Mouse (Mus musculus): ENCODE measurements around the gene 2410137M14Rik.

DNA sequence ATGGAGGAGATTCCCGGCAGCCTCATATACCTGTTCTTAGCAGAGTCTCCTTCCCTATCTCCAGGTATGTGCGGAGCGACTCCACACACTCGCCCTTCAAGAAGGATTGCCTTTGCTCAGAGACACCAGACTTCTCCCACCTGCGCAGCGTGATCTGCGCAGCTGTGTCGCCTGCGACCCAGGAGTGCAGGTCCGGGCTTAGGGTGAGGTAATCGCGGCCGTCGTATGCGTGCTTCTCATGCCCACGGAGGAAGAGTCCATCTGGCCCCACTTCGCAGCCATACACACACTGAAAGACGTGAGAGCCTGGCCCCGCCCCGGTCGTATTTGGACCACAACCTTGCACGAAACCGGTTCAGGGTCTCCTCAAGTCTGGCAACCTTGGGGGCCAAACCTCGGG lies 7.4 kb upstream of the 2410137M14Rik start:
- TF ChIP-seq CTCF (IDR thresholded peaks at IDR 0.05; ENCODE audit: low read depth, low read length), result no peak
- no peak for TF ChIP-seq EP300 (IDR thresholded peaks at IDR 0.05; ENCODE audit: insufficient read depth, low read depth, low read length)

Measured in ES-Bruce4 (cell line).